Mouse (Mus musculus) urinary bladder, postnatal 4 days (tissue): Measurements from ENCODE around the gene Nck1.
A peak's percentile ranks its signal among the peaks of the same experiment; 100 is the strongest.

Experiments
- DNase-seq, 2 experiments: peaks; one replicate each; pipeline ENCODE4 v3.0.0; 2021 to 2022; ENCODE audit warnings: low spot score in 2 of 2

The Nck1 gene

DNA sequence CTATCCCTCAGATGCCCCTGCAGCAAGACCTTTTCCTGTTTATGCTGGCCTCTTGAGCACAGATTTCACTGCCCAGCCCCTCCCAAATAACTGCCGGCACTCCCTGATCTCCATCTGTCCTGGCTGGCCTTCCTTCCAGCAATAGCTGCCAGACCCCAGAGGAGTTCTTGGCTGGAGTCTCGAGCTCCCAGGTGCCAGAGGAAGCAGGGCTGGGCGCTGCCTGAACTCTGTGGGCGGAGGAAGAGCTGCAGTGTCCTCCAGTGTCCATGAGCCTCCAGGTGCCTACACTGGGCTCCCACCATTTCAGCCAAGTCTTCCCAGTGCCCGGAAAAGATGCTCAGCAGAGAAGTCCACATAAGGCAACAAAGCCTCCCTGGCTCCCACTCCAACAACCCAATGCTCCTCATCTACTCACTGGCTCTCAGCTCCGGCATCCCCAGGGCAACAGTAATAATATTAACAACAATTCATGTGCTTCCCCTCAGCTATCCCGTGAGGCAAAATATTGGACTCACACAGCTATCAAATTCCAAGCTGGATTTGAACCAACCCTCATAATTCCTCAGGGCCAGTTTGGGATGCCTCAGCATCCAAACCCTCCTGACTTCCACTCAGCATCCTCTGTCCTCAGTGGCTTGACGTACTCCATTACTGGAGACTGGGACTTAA lies 74.9 kb downstream of the Nck1 start:
- peak in 1 of 2 experiments; percentile 69 for DNase-seq

DNA sequence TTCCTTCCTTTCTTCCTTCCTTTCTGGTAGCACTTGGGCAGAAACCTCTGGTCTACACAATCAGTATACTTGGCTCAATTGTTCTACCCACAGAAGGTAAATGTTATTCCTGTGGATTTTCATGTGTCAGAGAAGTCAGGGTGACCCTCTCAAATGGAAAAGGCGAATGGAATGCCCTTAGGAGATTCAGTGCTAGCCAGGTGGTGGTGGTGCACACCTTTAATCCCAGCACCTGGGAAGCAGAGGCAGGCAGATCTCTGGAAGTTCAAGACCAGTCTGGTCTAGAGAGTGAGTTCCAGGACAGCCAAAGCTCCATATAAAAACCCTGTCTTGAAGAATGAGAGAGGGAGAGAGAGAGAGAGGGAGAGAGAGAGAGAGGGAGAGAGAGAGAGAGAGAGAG lies 75.7 kb downstream of the Nck1 start:
- DNase-seq = no peak

DNA sequence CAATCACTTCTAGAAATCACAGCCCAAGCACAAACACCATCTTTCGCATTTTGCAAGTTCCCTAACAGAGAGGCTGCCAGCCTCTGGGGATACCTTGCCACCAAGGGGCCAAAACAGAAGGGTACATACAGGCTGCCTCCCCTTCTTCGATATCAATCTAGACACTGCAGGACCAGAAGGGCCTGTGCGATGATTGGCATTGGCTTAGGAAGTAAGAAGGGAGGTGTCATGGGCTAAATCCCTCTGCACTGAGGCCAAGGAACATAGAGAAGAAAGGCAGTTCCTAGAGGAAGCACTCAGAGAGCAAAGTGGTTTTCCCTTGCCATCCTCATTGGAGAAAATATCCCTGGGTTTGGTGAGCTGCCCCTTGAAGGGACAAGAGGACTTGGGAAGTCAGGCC lies 76.3 kb downstream of the Nck1 start:
- no peak for DNase-seq

- no peak for DNase-seq
Measured at GRCm38 (mm10) chr9:100468151-100468550, 77.8 kb downstream of the Nck1 start.

DNA sequence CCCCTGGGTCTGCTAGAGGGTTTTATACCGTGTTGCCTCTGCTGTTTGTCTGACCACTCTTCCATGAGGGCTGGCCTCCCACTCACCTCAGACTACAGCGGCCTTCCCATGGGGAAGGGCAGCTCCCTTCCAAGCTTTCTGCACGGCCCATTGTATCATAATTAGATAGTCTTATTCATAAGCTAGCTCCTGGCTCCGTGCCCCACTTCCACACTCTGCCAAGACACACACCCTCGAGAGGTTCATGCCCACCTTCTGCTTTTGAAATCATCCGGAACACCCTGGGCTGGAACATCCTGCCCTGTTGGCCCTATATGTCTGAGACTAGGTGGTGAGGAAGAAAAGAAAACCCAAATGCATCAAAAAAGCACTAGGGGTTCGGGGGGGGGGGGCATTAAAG lies 78.3 kb downstream of the Nck1 start:
- no peak for DNase-seq

DNA sequence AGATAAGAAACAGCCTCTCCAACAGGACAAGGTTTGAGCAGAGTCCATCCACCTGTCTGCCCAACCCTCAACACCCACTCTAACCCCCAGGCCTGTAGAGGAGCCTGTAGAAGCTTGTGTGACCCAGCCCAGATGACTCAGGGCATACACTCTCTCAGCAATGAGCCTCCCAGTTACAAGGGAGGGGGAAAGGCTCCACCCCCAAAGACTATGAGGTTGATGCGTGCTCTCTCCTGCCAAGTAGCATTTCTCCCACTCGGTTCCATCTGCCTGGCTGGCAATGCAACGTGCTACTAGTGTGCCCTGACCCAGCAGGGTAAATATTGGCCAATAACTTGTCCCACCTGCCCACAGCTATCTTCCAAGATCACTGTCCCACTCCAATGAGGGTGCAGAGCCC lies 79.2 kb downstream of the Nck1 start:
- DNase-seq = no peak

DNA sequence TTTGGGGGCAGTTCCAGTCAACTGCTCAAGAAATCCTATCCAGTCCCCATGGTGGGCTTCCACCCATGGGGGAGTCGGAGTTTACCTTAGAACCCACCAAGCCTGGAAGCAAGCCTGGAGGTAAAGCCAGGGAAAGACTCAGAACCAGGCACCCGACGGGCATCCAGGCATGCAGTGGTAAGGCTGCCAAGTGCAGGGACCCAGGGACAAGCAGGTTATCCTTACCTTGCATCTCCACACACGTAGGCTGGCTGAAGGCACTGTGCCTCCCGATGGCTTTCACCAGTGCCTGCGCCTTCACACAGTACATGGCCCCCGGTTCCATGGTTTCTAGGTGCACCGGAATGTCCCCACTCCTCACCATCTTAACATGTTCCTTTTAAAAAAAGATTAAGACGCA lies 79.9 kb downstream of the Nck1 start:
- no peak for DNase-seq

- DNase-seq = no peak
Measured at GRCm38 (mm10) chr9:100465380-100465779, 80.6 kb downstream of the Nck1 start.

DNA sequence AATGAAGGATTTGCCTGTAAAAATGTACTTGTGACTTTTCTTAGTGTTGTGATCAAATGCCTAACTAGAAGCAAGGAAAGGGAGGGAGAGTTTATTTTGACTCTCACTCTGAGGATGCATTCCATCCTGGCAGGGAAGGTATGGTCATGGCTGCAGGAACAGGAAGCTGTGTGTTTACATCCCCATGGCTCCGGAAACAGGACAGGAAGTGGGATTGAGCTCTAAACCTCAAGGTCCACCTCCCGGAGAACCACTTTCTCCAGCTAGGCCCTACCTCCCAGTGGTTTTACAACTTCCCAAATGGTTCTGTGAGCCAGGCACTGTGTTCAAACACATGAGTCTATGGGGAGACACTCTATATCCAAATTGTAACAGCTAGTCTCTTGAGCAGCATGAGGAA lies 82.2 kb downstream of the Nck1 start:
- no peak for DNase-seq

- DNase-seq = no peak
Measured at GRCm38 (mm10) chr9:100462098-100462497, 83.8 kb downstream of the Nck1 start.

GRCm38 (mm10) chr9:100461671-100462070 lies 84.3 kb downstream of the Nck1 start:
- DNase-seq = no peak

- no peak for DNase-seq
Measured at GRCm38 (mm10) chr9:100460203-100460602, 85.7 kb downstream of the Nck1 start.

DNA sequence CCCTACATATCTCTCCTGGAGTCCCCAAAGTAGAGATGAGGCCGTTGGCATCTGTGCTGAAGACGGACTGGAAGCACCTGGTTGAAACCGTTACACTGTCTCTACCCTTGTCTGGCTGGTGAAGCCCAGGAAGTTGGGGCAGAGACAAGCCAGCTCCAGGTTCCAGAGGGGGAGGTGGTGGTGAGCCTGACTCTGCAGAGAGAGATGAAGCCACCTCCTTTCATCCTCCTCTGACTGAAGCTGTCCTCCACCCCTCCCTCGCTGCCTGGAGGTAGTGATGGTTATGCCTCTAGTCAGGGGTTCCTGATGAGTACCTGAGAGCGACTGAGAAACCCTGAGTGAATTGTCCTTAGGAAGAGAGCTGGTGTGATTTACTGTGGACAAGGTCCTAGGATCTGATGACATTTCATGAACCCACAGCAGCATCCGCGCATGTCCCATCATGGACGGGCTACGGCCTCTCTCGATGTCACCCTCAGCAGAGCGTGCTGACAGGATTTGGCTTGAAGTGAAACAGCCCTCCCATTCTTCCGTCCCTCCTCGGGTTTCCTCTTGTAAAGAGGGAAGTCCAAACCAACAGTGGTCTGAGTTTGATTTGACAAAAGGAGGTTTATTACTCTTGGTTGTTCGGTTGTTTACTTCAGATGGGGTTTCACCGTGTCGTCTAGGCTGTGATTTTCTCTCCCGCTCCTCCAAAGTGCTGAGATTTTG lies 87.8 kb downstream of the Nck1 start:
- no peak for DNase-seq

DNA sequence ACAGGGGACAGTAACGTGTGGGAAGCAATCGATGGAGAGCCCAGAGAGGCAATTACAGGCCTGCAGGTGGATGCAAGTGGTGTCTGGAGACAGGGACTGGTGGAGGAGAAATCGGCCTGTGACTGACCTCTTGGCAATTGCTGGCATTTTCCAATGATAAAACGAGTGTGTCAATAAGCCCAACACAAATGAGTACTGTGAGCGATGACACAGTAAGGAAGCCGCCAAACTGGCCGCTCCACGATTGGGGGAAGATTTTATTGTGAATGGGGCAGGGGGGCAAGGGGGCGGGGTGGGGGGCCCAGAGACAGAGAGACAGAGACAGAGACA lies 91.3 kb downstream of the Nck1 start:
- no peak for DNase-seq

DNA sequence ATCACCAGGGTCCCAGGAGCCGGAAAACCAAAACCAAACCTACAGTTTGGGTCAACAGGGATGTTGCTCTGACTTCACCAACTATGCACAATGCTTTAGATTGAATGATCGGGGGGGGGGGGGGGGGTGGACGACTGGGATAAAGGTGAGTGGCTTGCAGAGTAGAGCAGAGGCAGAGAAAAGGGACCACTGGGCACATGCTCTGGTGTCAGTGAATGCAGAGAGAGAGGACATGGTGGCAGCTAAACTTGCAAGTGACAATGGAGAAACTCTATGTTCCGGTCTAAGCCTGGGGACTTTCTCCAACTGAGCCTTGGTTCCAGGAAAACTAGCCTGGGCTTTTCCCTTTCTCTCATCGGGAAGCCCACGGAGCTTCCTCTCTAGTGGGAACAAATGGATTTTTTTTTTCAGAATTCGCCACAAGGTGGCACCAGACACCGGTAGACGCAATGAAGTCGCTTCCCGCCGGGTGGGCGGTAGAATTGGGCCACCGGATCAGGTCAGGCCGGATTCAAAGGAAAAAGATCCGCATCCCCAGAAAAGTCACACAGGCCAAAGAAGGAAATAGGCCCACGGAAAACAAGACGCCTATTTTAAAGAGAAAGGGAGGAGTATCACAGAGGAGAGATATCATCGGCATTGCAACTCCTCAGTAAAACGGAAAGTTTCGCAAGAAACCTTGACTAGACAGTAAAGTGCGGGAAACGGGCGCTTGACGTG lies 91.8 kb downstream of the Nck1 start:
- DNase-seq = peak; percentile 60 to 86

- DNase-seq = no peak
Measured at GRCm38 (mm10) chr9:100452432-100452831, 93.5 kb downstream of the Nck1 start.

- DNase-seq = peak; percentile 57 to 85
Measured at GRCm38 (mm10) chr9:100446059-100446686, 99.8 kb downstream of the Nck1 start.
